Mouse (Mus musculus): ENCODE measurements at regions not wholly inside any gene's neighbourhood (a gene's known extent, or its start where the extent isn't known, plus 50 kb on each side); places are given as distances from the start of the nearest gene placed in this dataset.

DNA sequence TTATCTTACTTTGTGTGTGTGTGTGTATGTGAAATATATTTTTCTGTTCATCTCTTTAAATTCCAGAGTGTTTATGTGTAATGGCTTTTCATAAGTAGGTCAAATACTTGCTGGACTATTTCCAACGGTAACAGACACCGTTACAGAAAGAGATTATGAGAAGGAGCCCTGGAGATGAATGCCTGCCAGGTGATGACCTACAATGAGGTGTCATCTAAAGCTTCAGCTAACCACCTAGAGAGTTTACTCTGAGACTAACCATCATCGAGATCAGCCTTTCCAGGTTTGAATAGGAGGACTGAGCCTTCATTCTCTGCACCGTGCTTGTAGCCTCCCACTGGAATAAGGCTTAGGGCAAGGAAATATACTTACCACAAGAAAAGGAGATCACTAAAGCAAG is 1220.0 kb downstream of the Rapgef2 start:
- TF ChIP-seq CTCF (IDR thresholded peaks at IDR 0.05; ENCODE audit: low read depth, low read length) (no peak), POLR2A (IDR thresholded peaks at IDR 0.05; ENCODE audit: extremely low read depth, insufficient read depth, low read length) (no peak)

All from liver, adult 2 months (tissue).